Mouse (Mus musculus): ENCODE measurements around the gene Luc7l3. TPM values are rescaled to one million over a fixed set of nuclear protein-coding genes. Genes with fewer than 3 reads are reported as not detected.

The Luc7l3 gene
- 105 and 109 TPM in 2 replicates for polyA plus RNA-seq (2016; fragmentation: Nextera tagmentation; extraction: Ambion mirVana)

- H3K27me3 ChIP-seq (ENCODE audit: low read depth, poor library complexity, severe bottlenecking), result no peaks in the 10 kb centered on the region
- peak within 1 kb of the TSS; percentile 100 for H3K4me3 ChIP-seq
- peaks cover 54% of the 10 kb centered on the region for H3K4me1 ChIP-seq
- peak within 1 kb of the TSS; percentile 100 for H3K27ac ChIP-seq (replicated peaks)
- peak; percentile 95 for DNase-seq (ENCODE audit: low spot score)
- WGBS, result under 1% methylated on average over 36 of the region's 36 CpGs
- no peaks in the 10 kb centered on the region for H3K9me3 ChIP-seq (replicated peaks)
- peaks cover 27% of the 10 kb centered on the region for H3K36me3 ChIP-seq
These were observed at the start of gene Luc7l3 for GRCm38 (mm10) chr11:94321931-94322400. Gene Luc7l3 (minus strand): TSS chr11:94321988.

- Histone ChIP-seq H3K27ac (replicated peaks) (no peak overlapping the region), H3K27me3 (ENCODE audit: low read depth, poor library complexity, severe bottlenecking) (0 out of 2 replicates have a peak, but pooled peaks cover 3% of the 10 kb centered on the region), H3K4me1 (0 out of 2 replicates have a peak, but pooled peaks cover 7% of the 10 kb centered on the region), H3K36me3 (no peaks in the 10 kb centered on the region), H3K4me3 (no peak overlapping the region), H3K9me3 (replicated peaks) (no peaks in the 10 kb centered on the region; the same call in 1 of the 2 replicates)
- 58% methylated on average over 5 of the region's 5 CpGs for WGBS
- no peak for DNase-seq (ENCODE audit: low spot score)
These were observed 49.0 kb upstream of the Luc7l3 start for GRCm38 (mm10) chr11:94370809-94371208.

GRCm38 (mm10) chr11:94369981-94370380 lies 48.2 kb upstream of the Luc7l3 start:
- Histone ChIP-seq H3K9me3 (replicated peaks) (no peaks in the 10 kb centered on the region; the same call in 1 of the 2 replicates), H3K36me3 (no peaks in the 10 kb centered on the region), H3K27ac (replicated peaks) (no peak overlapping the region), H3K27me3 (ENCODE audit: low read depth, poor library complexity, severe bottlenecking) (0 out of 2 replicates have a peak, but pooled peaks cover 3% of the 10 kb centered on the region), H3K4me1 (0 out of 2 replicates have a peak, but pooled peaks cover 7% of the 10 kb centered on the region), H3K4me3 (no peak overlapping the region)
- WGBS, result 88% methylated on average over 6 of the region's 6 CpGs
- no peak for DNase-seq (ENCODE audit: low spot score)

- H3K36me3 ChIP-seq, result no peaks in the 10 kb centered on the region
- H3K9me3 ChIP-seq (replicated peaks), result no peaks in the 10 kb centered on the region; the same call in 1 of the 2 replicates
- H3K4me1 ChIP-seq, result 0 out of 2 replicates have a peak, but pooled peaks cover under 1% of the 10 kb centered on the region
- H3K27me3 ChIP-seq (ENCODE audit: low read depth, poor library complexity, severe bottlenecking), result 0 out of 2 replicates have a peak, but pooled peaks cover 3% of the 10 kb centered on the region
- no peak for DNase-seq (ENCODE audit: low spot score)
- no peak overlapping the region for H3K27ac ChIP-seq (replicated peaks)
- 77% methylated on average over 3 of the region's 3 CpGs for WGBS
- H3K4me3 ChIP-seq, result no peak overlapping the region
These were observed 43.6 kb upstream of the Luc7l3 start for GRCm38 (mm10) chr11:94365340-94365739.

GRCm38 (mm10) chr11:94363690-94364089 lies 41.9 kb upstream of the Luc7l3 start:
- no peak overlapping the region for H3K4me3 ChIP-seq
- WGBS, result 87% methylated on average over 7 of the region's 7 CpGs
- H3K9me3 ChIP-seq (replicated peaks), result no peaks in the 10 kb centered on the region; the same call in 1 of the 2 replicates

GRCm38 (mm10) chr11:94362101-94362500 lies 40.3 kb upstream of the Luc7l3 start:
- Histone ChIP-seq H3K27ac (replicated peaks) (no peak overlapping the region), H3K36me3 (no peaks in the 10 kb centered on the region), H3K9me3 (replicated peaks) (no peaks in the 10 kb centered on the region; the same call in 1 of the 2 replicates), H3K27me3 (ENCODE audit: low read depth, poor library complexity, severe bottlenecking) (no peaks in the 10 kb centered on the region), H3K4me3 (no peak overlapping the region), H3K4me1 (0 out of 2 replicates have a peak, but pooled peaks cover 2% of the 10 kb centered on the region)
- WGBS, result 93% methylated on average over 5 of the region's 5 CpGs
- no peak for DNase-seq (ENCODE audit: low spot score)

More at GRCm38 (mm10) chr11:94363690-94364089, 41.9 kb upstream of the Luc7l3 start:
- 0 out of 2 replicates have a peak, but pooled peaks cover 2% of the 10 kb centered on the region for H3K4me1 ChIP-seq
- no peaks in the 10 kb centered on the region for H3K36me3 ChIP-seq
- no peak overlapping the region for H3K27ac ChIP-seq (replicated peaks)
- no peak for DNase-seq (ENCODE audit: low spot score)
- H3K27me3 ChIP-seq (ENCODE audit: low read depth, poor library complexity, severe bottlenecking), result no peaks in the 10 kb centered on the region

- Histone ChIP-seq H3K4me1 (0 out of 2 replicates have a peak, but pooled peaks cover 2% of the 10 kb centered on the region), H3K27ac (replicated peaks) (no peak overlapping the region), H3K27me3 (ENCODE audit: low read depth, poor library complexity, severe bottlenecking) (no peaks in the 10 kb centered on the region), H3K4me3 (no peak overlapping the region), H3K9me3 (replicated peaks) (no peaks in the 10 kb centered on the region; the same call in 1 of the 2 replicates), H3K36me3 (no peaks in the 10 kb centered on the region)
- DNase-seq (ENCODE audit: low spot score), result no peak
- WGBS, result 92% methylated on average over 14 of the region's 14 CpGs
These were observed 39.5 kb upstream of the Luc7l3 start for GRCm38 (mm10) chr11:94361166-94361870.

- Histone ChIP-seq H3K4me1 (0 out of 2 replicates have a peak, but pooled peaks cover 2% of the 10 kb centered on the region), H3K4me3 (no peak overlapping the region), H3K9me3 (replicated peaks) (no peaks in the 10 kb centered on the region), H3K27me3 (ENCODE audit: low read depth, poor library complexity, severe bottlenecking) (no peaks in the 10 kb centered on the region), H3K36me3 (no peaks in the 10 kb centered on the region), H3K27ac (replicated peaks) (no peak overlapping the region)
- WGBS, result 94% methylated on average over 12 of the region's 12 CpGs
- DNase-seq (ENCODE audit: low spot score), result no peak
These were observed 37.4 kb upstream of the Luc7l3 start for GRCm38 (mm10) chr11:94359168-94359567.

- peaks cover 8% of the 10 kb centered on the region for H3K27me3 ChIP-seq (ENCODE audit: low read depth, poor library complexity, severe bottlenecking)
- 89% methylated on average over 9 of the region's 9 CpGs for WGBS
- H3K36me3 ChIP-seq, result no peaks in the 10 kb centered on the region
- H3K4me3 ChIP-seq, result no peak overlapping the region
- H3K4me1 ChIP-seq, result peaks cover 11% of the 10 kb centered on the region
- no peak for DNase-seq (ENCODE audit: low spot score)
- H3K9me3 ChIP-seq (replicated peaks), result no peaks in the 10 kb centered on the region
- no peak overlapping the region for H3K27ac ChIP-seq (replicated peaks)
These were observed 33.9 kb upstream of the Luc7l3 start for GRCm38 (mm10) chr11:94355521-94356217.

- H3K36me3 ChIP-seq, result no peaks in the 10 kb centered on the region
- no peak overlapping the region for H3K27ac ChIP-seq (replicated peaks)
- peaks cover 8% of the 10 kb centered on the region for H3K4me1 ChIP-seq
- 39% methylated on average over 3 of the region's 3 CpGs for WGBS
- H3K9me3 ChIP-seq (replicated peaks), result no peaks in the 10 kb centered on the region
- peaks cover 8% of the 10 kb centered on the region for H3K27me3 ChIP-seq (ENCODE audit: low read depth, poor library complexity, severe bottlenecking)
- no peak overlapping the region for H3K4me3 ChIP-seq
- no peak for DNase-seq (ENCODE audit: low spot score)
These were observed 29.3 kb upstream of the Luc7l3 start for GRCm38 (mm10) chr11:94351094-94351493.

- 76% methylated on average over 1 of the region's 1 CpGs for WGBS
- DNase-seq (ENCODE audit: low spot score), result no peak
These were observed 28.5 kb upstream of the Luc7l3 start for GRCm38 (mm10) chr11:94350337-94350736.

GRCm38 (mm10) chr11:94349839-94350238 lies 28.1 kb upstream of the Luc7l3 start:
- no peak for DNase-seq (ENCODE audit: low spot score)
- 91% methylated on average over 2 of the region's 2 CpGs for WGBS
- peaks cover 13% of the 10 kb centered on the region for H3K4me1 ChIP-seq
- no peaks in the 10 kb centered on the region for H3K9me3 ChIP-seq (replicated peaks)
- no peak overlapping the region for H3K27ac ChIP-seq (replicated peaks)
- no peaks in the 10 kb centered on the region for H3K36me3 ChIP-seq
- H3K4me3 ChIP-seq, result no peak overlapping the region
- H3K27me3 ChIP-seq (ENCODE audit: low read depth, poor library complexity, severe bottlenecking), result peaks cover 16% of the 10 kb centered on the region

More at GRCm38 (mm10) chr11:94350337-94350736, 28.5 kb upstream of the Luc7l3 start:
- Histone ChIP-seq H3K4me1 (peaks cover 9% of the 10 kb centered on the region), H3K4me3 (no peak overlapping the region), H3K27me3 (ENCODE audit: low read depth, poor library complexity, severe bottlenecking) (peaks cover 12% of the 10 kb centered on the region), H3K36me3 (no peaks in the 10 kb centered on the region), H3K27ac (replicated peaks) (no peak overlapping the region), H3K9me3 (replicated peaks) (no peaks in the 10 kb centered on the region)
